ENCODE assay signal across 8 mouse cellular contexts in genomic region chr8:110921492-110922230, GRCm38 (mm10). TPM values are rescaled to one million over a fixed set of nuclear protein-coding genes. Genes with fewer than 3 reads are reported as not detected.
DNase-seq lines count a peak whose midpoint lies in the region; ATAC-seq and TF ChIP-seq lines count a peak whose summit lies in the region.

No protein-coding gene starts in this region.

- TF ChIP-seq POLR2A in embryonic fibroblast, embryonic 13.5 days (IDR thresholded peaks at IDR 0.05; ENCODE audit: low read depth, low read length): no peak
- no peak for TF ChIP-seq POLR2A in thymus, adult 2 months (IDR thresholded peaks at IDR 0.05; ENCODE audit: control insufficient read depth, extremely low read depth, insufficient read depth, low read length, poor library complexity)

- 0 out of 2 replicates have a peak overlapping the region, but pooled peaks have one; percentile 92 for H3K27ac ChIP-seq in embryonic fibroblast, embryonic 13.5 days (ENCODE audit: insufficient read depth, low read length)
- H3K27ac ChIP-seq in limb, embryonic 10.5 days: peak overlapping the region; percentile 97
- no peak overlapping the region for H3K27ac ChIP-seq in midbrain, embryonic 14.5 days (replicated peaks; ENCODE audit: low read depth, low read length)
- H3K27ac ChIP-seq in thymus, adult 2 months (ENCODE audit: control insufficient read depth, insufficient read depth, low read length): no peak overlapping the region

- H3K9me3 ChIP-seq in limb, embryonic 10.5 days (replicated peaks): no peaks in the 10 kb centered on the region
- H3K9me3 ChIP-seq in midbrain, embryonic 14.5 days (ENCODE audit: control insufficient read depth, low read length): no peaks in the 10 kb centered on the region

- no peak overlapping the region for H3K9ac ChIP-seq in midbrain, embryonic 14.5 days (replicated peaks; ENCODE audit: low read length)

- peaks cover 41% of the 10 kb centered on the region for H3K36me3 ChIP-seq in limb, embryonic 10.5 days
- H3K36me3 ChIP-seq in midbrain, embryonic 14.5 days (ENCODE audit: control insufficient read depth, insufficient read depth, low read length): no peaks in the 10 kb centered on the region
- H3K36me3 ChIP-seq in thymus, adult 2 months (ENCODE audit: control insufficient read depth, insufficient read depth, low read length): no peaks in the 10 kb centered on the region

- intact Hi-C loops in heart, postnatal 10 days (cut with DNase I): no loop called here

- peak overlapping the region; percentile 85 for H3K4me2 ChIP-seq in midbrain, embryonic 14.5 days (ENCODE audit: low read length)

- H3K4me1 ChIP-seq in embryonic fibroblast, embryonic 13.5 days (ENCODE audit: control insufficient read depth, insufficient read depth, low read length): peaks cover 18% of the 10 kb centered on the region
- H3K4me1 ChIP-seq in limb, embryonic 10.5 days: peaks cover 50% of the 10 kb centered on the region
- H3K4me1 ChIP-seq in midbrain, embryonic 14.5 days (ENCODE audit: control insufficient read depth, insufficient read depth, low read length): peaks cover 16% of the 10 kb centered on the region
- peaks cover 14% of the 10 kb centered on the region for H3K4me1 ChIP-seq in thymus, adult 2 months (replicated peaks; ENCODE audit: control insufficient read depth, insufficient read depth, low read length)

- WGBS in limb, embryonic 10.5 days: 6% methylated on average over 7 of the region's 7 CpGs
- 42% methylated on average over 7 of the region's 7 CpGs for WGBS in midbrain, embryonic 14.5 days
- WGBS in thymus, adult 2 months: 56% methylated on average over 7 of the region's 7 CpGs

- peak overlapping the region; percentile 92 for H3K4me3 ChIP-seq in embryonic fibroblast, embryonic 13.5 days (ENCODE audit: insufficient read depth, low read length)
- peak overlapping the region; percentile 87 for H3K4me3 ChIP-seq in limb, embryonic 10.5 days
- no peak overlapping the region; the same call in 1 of the 2 replicates for H3K4me3 ChIP-seq in midbrain, embryonic 14.5 days (replicated peaks; ENCODE audit: low read depth, low read length)
- H3K4me3 ChIP-seq in thymus, adult 2 months (ENCODE audit: control insufficient read depth, insufficient read depth, low read length): no peak overlapping the region

- TF ChIP-seq CTCF in embryonic fibroblast, embryonic 13.5 days (IDR thresholded peaks at IDR 0.05; ENCODE audit: borderline replicate concordance, insufficient read depth, low read length): no peak
- no peak for TF ChIP-seq CTCF in thymus, adult 2 months (IDR thresholded peaks at IDR 0.05; ENCODE audit: borderline replicate concordance, control insufficient read depth, extremely low read depth, insufficient read depth, low read length, poor library complexity)

- DNase-seq in urinary bladder, postnatal 36 days (ENCODE audit: low spot score in 2 of 2): peak; percentile 41 to 51
- no peak for DNase-seq in urinary bladder, adult 18-20 months (ENCODE audit: low spot score in 2 of 2)
- DNase-seq in heart, postnatal 10 days: peak; percentile 50 to 63
- DNase-seq in limb, embryonic 10.5 days (ENCODE audit: low spot score): peak; percentile 82
- no peak for DNase-seq in midbrain, embryonic 14.5 days
- DNase-seq in thymus, adult 2 months: no peak
- no peak for DNase-seq in left cerebral cortex, adult 11 months (ENCODE audit: low spot score)

- no peak for ATAC-seq in midbrain, embryonic 14.5 days (ENCODE audit: low FRiP score, low TSS enrichment)

- no peaks in the 10 kb centered on the region for H3K27me3 ChIP-seq in limb, embryonic 10.5 days (ENCODE audit: low read depth, poor library complexity, severe bottlenecking)
- no peaks in the 10 kb centered on the region for H3K27me3 ChIP-seq in midbrain, embryonic 14.5 days (ENCODE audit: control insufficient read depth, insufficient read depth, low read length)
- H3K27me3 ChIP-seq in thymus, adult 2 months (ENCODE audit: control insufficient read depth, insufficient read depth, low read length): no peaks in the 10 kb centered on the region

RNA-seq across cellular contexts. Expression of gene St3gal2, which starts 1.9 kb away (rescaled TPM):
- 55.7 and 63.3 TPM in 2 replicates for polyA plus RNA-seq in embryonic fibroblast, embryonic 13.5 days (2011; ENCODE audit: insufficient read length, low read depth, missing spikeins)
- 10 to 100 TPM; 34.4 to 45.3 TPM for total RNA-seq in heart, postnatal 10 days (2021)
- 42.2 and 42.7 TPM in 2 replicates for polyA plus RNA-seq in limb, embryonic 10.5 days (2016; fragmentation: Nextera tagmentation; extraction: Ambion mirVana)
- polyA plus RNA-seq in midbrain, embryonic 14.5 days (2014; fragmentation: Nextera tagmentation; extraction: Ambion mirVana): 16.5 and 18.0 TPM in 2 replicates
- polyA plus RNA-seq in thymus, adult 2 months (2012; rRNA removed): 21.7 and 22.1 TPM in 2 replicates

RNA-seq across cellular contexts. Expression of gene Fuk, which starts 19.4 kb away (rescaled TPM):
- polyA plus RNA-seq in embryonic fibroblast, embryonic 13.5 days (2011; ENCODE audit: insufficient read length, low read depth, missing spikeins): 7.0 and 8.4 TPM in 2 replicates
- total RNA-seq in heart, postnatal 10 days (2021): 1 to 10 TPM; 6.8 to 8.6 TPM
- polyA plus RNA-seq in limb, embryonic 10.5 days (2016; fragmentation: Nextera tagmentation; extraction: Ambion mirVana): 15.9 and 17.8 TPM in 2 replicates
- 4.9 and 6.4 TPM in 2 replicates for polyA plus RNA-seq in midbrain, embryonic 14.5 days (2014; fragmentation: Nextera tagmentation; extraction: Ambion mirVana)
- 22.1 and 22.4 TPM in 2 replicates for polyA plus RNA-seq in thymus, adult 2 months (2012; rRNA removed)

Comparison
In these comparisons a context has a peak if more than half of its experiments do, and no peak if none do; other contexts are left out.
1. DNase-seq: peak in urinary bladder, postnatal 36 days (2 of 2), heart, postnatal 10 days (2 of 2) and limb, embryonic 10.5 days (single experiment); none in urinary bladder, adult 18-20 months (0 of 2), midbrain, embryonic 14.5 days (single experiment), thymus, adult 2 months (single experiment) and left cerebral cortex, adult 11 months (single experiment).
2. H3K27ac ChIP-seq: peak in embryonic fibroblast, embryonic 13.5 days (single experiment) and limb, embryonic 10.5 days (single experiment); none in midbrain, embryonic 14.5 days (single experiment) and thymus, adult 2 months (single experiment).
3. H3K4me3 ChIP-seq: peak in embryonic fibroblast, embryonic 13.5 days (single experiment) and limb, embryonic 10.5 days (single experiment); none in midbrain, embryonic 14.5 days (single experiment) and thymus, adult 2 months (single experiment).